Mouse (Mus musculus) CD4-positive, CD25-positive, alpha-beta regulatory T cell, adult 9 weeks (primary cell): ENCODE data around the gene Pkig. TPM values are rescaled to one million over a fixed set of nuclear protein-coding genes. Genes with fewer than 3 reads are reported as not detected.

ENCODE experiments used
- polyA plus RNA-seq: library from polyadenylated mRNA; unstranded; fragments of 100-300 nt; shearing (Covaris generic); gene quantifications from one replicate; pipeline ENCODE4 v1.2.1, GENCODE M21; 2017

Pkig gene
- polyA plus RNA-seq: 4.7 TPM

DNA sequence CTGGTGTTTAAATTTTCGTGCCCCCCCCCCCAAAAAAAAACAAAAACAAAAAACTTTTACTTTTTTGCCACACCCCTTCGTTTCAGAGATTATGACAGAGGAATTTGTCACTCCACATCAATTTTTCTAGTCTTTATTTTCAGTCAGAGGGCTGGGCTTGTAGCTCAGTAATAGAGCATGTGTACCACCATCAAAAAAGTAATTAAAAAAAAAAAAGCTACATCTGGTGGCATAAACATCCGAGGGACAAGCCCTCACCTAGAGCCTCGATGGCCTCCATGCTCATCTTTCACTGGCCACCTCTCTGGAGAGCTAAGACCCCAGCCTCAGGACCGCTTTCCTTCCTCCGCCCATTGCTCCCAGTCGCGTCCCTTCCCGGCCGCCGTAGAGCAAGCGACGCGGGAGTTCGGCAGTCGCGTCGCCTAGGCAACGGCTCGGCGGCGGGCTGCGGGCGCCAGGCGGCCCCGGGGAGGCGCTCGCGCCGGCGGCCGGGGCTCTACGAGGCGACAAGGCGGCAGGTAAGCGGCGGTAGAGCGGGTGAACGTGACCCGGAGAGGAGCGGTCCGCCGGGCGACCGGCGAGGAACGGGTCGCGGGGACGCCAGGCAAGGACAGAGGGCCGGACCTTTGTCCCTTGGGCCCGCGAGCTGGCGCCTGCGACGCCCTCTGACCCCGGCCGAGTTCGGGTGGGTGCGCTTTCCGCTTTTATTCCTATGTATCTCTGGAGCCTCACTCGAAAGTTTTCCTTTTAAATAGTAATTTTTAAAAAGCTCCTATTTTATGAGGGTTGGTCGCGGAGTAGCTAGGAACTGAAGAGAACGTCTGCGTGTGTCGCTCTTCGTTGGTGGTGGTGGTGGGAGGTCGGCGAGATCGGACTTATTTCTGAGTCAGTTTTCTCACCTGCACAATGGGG, at the start of gene Pkig:
TSS of gene Pkig (plus strand) at position 412 of the 912 bp plus-strand sequence.

DNA sequence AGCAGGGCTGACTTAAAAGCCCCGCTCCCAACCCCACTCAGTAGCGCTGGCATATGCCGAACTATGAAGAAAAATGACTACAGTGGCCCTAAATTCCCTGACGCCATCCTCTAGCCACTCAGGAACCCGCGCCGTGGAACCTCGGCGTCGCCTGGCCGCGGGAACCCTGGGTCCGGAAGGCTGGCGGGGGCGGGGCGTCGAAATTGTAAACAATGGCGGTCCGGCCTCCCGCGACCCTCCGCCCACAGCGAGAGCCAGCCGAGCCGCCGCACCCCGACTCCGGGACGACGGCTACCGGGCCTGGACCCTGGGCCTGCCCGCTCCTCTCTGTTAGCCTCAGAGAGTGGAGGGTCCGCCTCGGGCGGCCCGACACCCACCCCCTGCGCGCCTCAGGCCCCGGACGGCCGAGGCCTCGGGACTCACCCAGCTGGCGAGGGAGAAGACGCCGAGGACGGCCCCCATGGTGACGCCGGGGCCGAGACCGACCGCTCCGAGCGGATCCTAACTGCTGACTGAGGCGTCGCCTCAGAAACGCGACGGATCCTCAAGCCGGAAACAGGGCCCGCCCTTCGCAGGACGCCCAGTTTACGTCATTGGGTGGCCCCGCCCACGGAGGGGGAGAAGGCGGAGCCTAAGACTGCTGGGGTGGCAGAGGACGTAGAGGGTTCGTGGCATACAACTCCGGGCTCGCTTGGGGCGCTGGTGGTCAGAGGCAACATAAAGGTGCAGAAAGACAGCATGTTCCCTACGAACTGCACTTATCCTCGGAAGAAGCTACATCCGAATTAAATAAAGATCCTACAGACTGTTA, 13.4 kb upstream of the Pkig start, which contains the start of gene Serinc3:
TSS of gene Serinc3 (minus strand) at position 557 of the 811 bp plus-strand sequence.

GRCm38 (mm10) chr2:163749647-163750611, 91.7 kb downstream of the Pkig start, which contains the start of gene Ada:
Ada (minus strand) TSS chr2:163750239.

Other genes starting within 250 kb of the Pkig start
- gene Oser1, start 233.7 kb upstream of the Pkig start, polyA plus RNA-seq: 110 TPM
- 0.26 TPM for gene Gdap1l1, start 219.9 kb upstream of the Pkig start, polyA plus RNA-seq
- 3.8 TPM for gene Fitm2, start 185.8 kb upstream of the Pkig start, polyA plus RNA-seq
- not detected for gene R3hdml, start 166.1 kb upstream of the Pkig start, polyA plus RNA-seq
- not detected for gene Hnf4a, start 151.6 kb upstream of the Pkig start, polyA plus RNA-seq
- 50.1 TPM for gene Ttpal, start 56.1 kb upstream of the Pkig start, polyA plus RNA-seq
- gene Serinc3, start 13.3 kb upstream of the Pkig start, polyA plus RNA-seq: 813 TPM
- 16.4 TPM for gene Ada, start 91.9 kb downstream of the Pkig start, polyA plus RNA-seq
- gene Ccn5, start 162.5 kb downstream of the Pkig start, polyA plus RNA-seq: not detected
- gene Kcnk15, start 195.3 kb downstream of the Pkig start, polyA plus RNA-seq: not detected